Mouse (Mus musculus) limb, embryonic 11.5 days (tissue): ENCODE data around the gene Sox21. TPM values are rescaled to one million over a fixed set of nuclear protein-coding genes. Genes with fewer than 3 reads are reported as not detected.

Source experiments
- ATAC-seq: fragments of 200-750 bp; cut with Nextera tagmentation; 2 replicates; pipeline ENCODE4 v1.8.0; 2017; ENCODE audit warnings: low read depth; ENCODE audit not compliant: insufficient number of reproducible peaks, low FRiP score, low TSS enrichment
- DNase-seq: peaks from one replicate; pipeline ENCODE4 v3.0.0-alpha.2; 2015; ENCODE audit warnings: low spot score
- H3K27ac ChIP-seq: fragments of 300-500 bp; sonication (generic); replicated peaks from 2 replicates; pipeline ENCODE4 v1.5.1; 2014; ENCODE audit warnings: low read depth, mild to moderate bottlenecking, low read length
- H3K27me3 ChIP-seq: fragments of 300-500 bp; sonication (generic); 2 replicates; pipeline ENCODE4 v1.6.1; 2014; ENCODE audit warnings: mild to moderate bottlenecking, low read length, mixed read lengths; ENCODE audit not compliant: control insufficient read depth, insufficient read depth
- H3K36me3 ChIP-seq: fragments of 300-500 bp; sonication (generic); 2 replicates; pipeline ENCODE4 v1.6.1; 2014; ENCODE audit warnings: mild to moderate bottlenecking, low read length, moderate library complexity, mixed read lengths; ENCODE audit not compliant: control insufficient read depth, insufficient read depth
- H3K4me1 ChIP-seq: fragments of 300-500 bp; sonication (generic); 2 replicates; pipeline ENCODE4 v1.6.1; 2014; ENCODE audit warnings: low read length, mixed read lengths; ENCODE audit not compliant: control insufficient read depth, insufficient read depth
- H3K4me2 ChIP-seq: fragments of 300-500 bp; sonication (generic); 2 replicates; pipeline ENCODE4 v1.6.1; 2014; ENCODE audit warnings: low read depth, mild to moderate bottlenecking, moderate library complexity; ENCODE audit not compliant: severe bottlenecking
- H3K4me3 ChIP-seq: fragments of 300-500 bp; sonication (generic); 2 replicates; pipeline ENCODE4 v1.5.1; 2014; ENCODE audit warnings: low read depth, low read length
- H3K9ac ChIP-seq: fragments of 300-500 bp; sonication (generic); 2 replicates; pipeline ENCODE4 v1.6.1; 2014; ENCODE audit warnings: mild to moderate bottlenecking, low read length
- H3K9me3 ChIP-seq: fragments of 300-500 bp; sonication (generic); 2 replicates; pipeline ENCODE4 v1.6.1; 2016; ENCODE audit warnings: low read length; ENCODE audit not compliant: control insufficient read depth
- WGBS: fragments of 180-500 bp; shearing (Covaris S2); extraction: QIAGEN DNeasy Blood & Tissue Kit; methylation state at CpG from one replicate; pipeline ENCODE4 v1.1.7; 2014; 5-methylcytosine and 5-hydroxymethylcytosine counted together
- polyA plus RNA-seq: library from polyadenylated mRNA; unstranded; fragments of >200 nt; fragmentation: Nextera tagmentation; extraction: Ambion mirVana; gene quantifications from 2 replicates; pipeline ENCODE4 v1.2.1, GENCODE M21; 2014

The Sox21 gene
- polyA plus RNA-seq, 1 experiment from 2014 or later: 0.13 TPM

GRCm38 (mm10) chr14:118253381-118253780 is 16.6 kb upstream of the Sox21 start:
- H3K4me1 ChIP-seq: no peaks in the 10 kb centered on the region
- no peaks in the 10 kb centered on the region for H3K9me3 ChIP-seq
- no peak overlapping the region for H3K4me3 ChIP-seq
- no peak overlapping the region for H3K4me2 ChIP-seq
- no peak for DNase-seq
- ATAC-seq: no peak
- no peak overlapping the region for H3K27ac ChIP-seq
- no peaks in the 10 kb centered on the region for H3K27me3 ChIP-seq
- H3K36me3 ChIP-seq: no peaks in the 10 kb centered on the region
- H3K9ac ChIP-seq: no peak overlapping the region
- 90% methylated on average over 6 of the region's 6 CpGs for WGBS

GRCm38 (mm10) chr14:118241416-118241815 is 4.6 kb upstream of the Sox21 start:
- no peak overlapping the region for H3K4me3 ChIP-seq
- WGBS: 84% methylated on average over 2 of the region's 2 CpGs
- H3K4me2 ChIP-seq: no peak overlapping the region
- no peaks in the 10 kb centered on the region for H3K9me3 ChIP-seq
- no peak for DNase-seq
- no peak overlapping the region for H3K9ac ChIP-seq
- H3K27me3 ChIP-seq: peaks cover 35% of the 10 kb centered on the region
- H3K27ac ChIP-seq: no peak overlapping the region
- ATAC-seq: no peak
- peaks cover 5% of the 10 kb centered on the region; the same call in 1 of the 2 replicates for H3K4me1 ChIP-seq
- no peaks in the 10 kb centered on the region for H3K36me3 ChIP-seq

GRCm38 (mm10) chr14:118239351-118239750 is 2.5 kb upstream of the Sox21 start:
- no peak for DNase-seq
- 3% methylated on average over 8 of the region's 8 CpGs for WGBS

GRCm38 (mm10) chr14:118237786-118238185 is 956 bp upstream of the Sox21 start:
- H3K36me3 ChIP-seq: no peaks in the 10 kb centered on the region
- 9% methylated on average over 6 of the region's 6 CpGs for WGBS
- H3K27ac ChIP-seq: no peak overlapping the region
- no peak overlapping the region for H3K9ac ChIP-seq
- H3K4me1 ChIP-seq: peaks cover 17% of the 10 kb centered on the region
- no peaks in the 10 kb centered on the region for H3K9me3 ChIP-seq
- H3K4me3 ChIP-seq: no peak overlapping the region
- ATAC-seq (no peak), DNase-seq (no peak)
- H3K4me2 ChIP-seq: no peak overlapping the region
- H3K27me3 ChIP-seq: peaks cover 57% of the 10 kb centered on the region

More at GRCm38 (mm10) chr14:118239351-118239750, 2.5 kb upstream of the Sox21 start:
- Histone ChIP-seq H3K27ac (no peak overlapping the region), H3K9me3 (no peaks in the 10 kb centered on the region), H3K4me2 (no peak overlapping the region), H3K9ac (no peak overlapping the region), H3K27me3 (peaks cover 53% of the 10 kb centered on the region), H3K4me1 (peaks cover 17% of the 10 kb centered on the region), H3K4me3 (no peak overlapping the region), H3K36me3 (no peaks in the 10 kb centered on the region)
- ATAC-seq: no peak

- peak overlapping the region; percentile 90 for H3K4me2 ChIP-seq
- ATAC-seq (peak; percentile 67), DNase-seq (peak; percentile 76)
- peak overlapping the region; percentile 40; the same call in 1 of the 2 replicates for H3K9ac ChIP-seq
- H3K9me3 ChIP-seq: no peaks in the 10 kb centered on the region
- under 1% methylated on average over 73 of the region's 73 CpGs for WGBS
- H3K27ac ChIP-seq: no peak overlapping the region
- peak overlapping the region; percentile 42 for H3K4me3 ChIP-seq
- H3K27me3 ChIP-seq: peaks cover 68% of the 10 kb centered on the region
- H3K4me1 ChIP-seq: peaks cover 17% of the 10 kb centered on the region
- H3K36me3 ChIP-seq: no peaks in the 10 kb centered on the region
Measured at GRCm38 (mm10) chr14:118235973-118236885, 601 bp downstream of the Sox21 start.

GRCm38 (mm10) chr14:118235361-118235972 is 1.4 kb downstream of the Sox21 start:
- Histone ChIP-seq H3K4me3 (peak overlapping the region; percentile 42), H3K27ac (no peak overlapping the region), H3K9ac (no peak overlapping the region; the same call in 1 of the 2 replicates), H3K9me3 (no peaks in the 10 kb centered on the region), H3K36me3 (no peaks in the 10 kb centered on the region), H3K4me1 (peaks cover 17% of the 10 kb centered on the region), H3K27me3 (peaks cover 71% of the 10 kb centered on the region), H3K4me2 (peak overlapping the region; percentile 90)
- DNase-seq (peak; percentile 75), ATAC-seq (no peak)
- WGBS: under 1% methylated on average over 62 of the region's 62 CpGs

- DNase-seq (peak; percentile 75), ATAC-seq (0 out of 2 replicates have a peak, but pooled peaks have one; percentile 2)
- peaks cover 17% of the 10 kb centered on the region for H3K4me1 ChIP-seq
- no peaks in the 10 kb centered on the region for H3K9me3 ChIP-seq
- H3K4me3 ChIP-seq: peak overlapping the region; percentile 42
- WGBS: under 1% methylated on average over 66 of the region's 84 CpGs
- no peaks in the 10 kb centered on the region for H3K36me3 ChIP-seq
- no peak overlapping the region for H3K27ac ChIP-seq
- peak overlapping the region; percentile 22; the same call in 1 of the 2 replicates for H3K9ac ChIP-seq
- peak overlapping the region; percentile 90 for H3K4me2 ChIP-seq
- H3K27me3 ChIP-seq: peaks cover 71% of the 10 kb centered on the region
Measured at GRCm38 (mm10) chr14:118234541-118235210, 2.2 kb downstream of the Sox21 start.
